Mouse (Mus musculus): Measurements from ENCODE around the gene Gm20388. TPM values are rescaled to one million over a fixed set of nuclear protein-coding genes. Genes with fewer than 3 reads are reported as not detected.

The Gm20388 gene
- polyA plus RNA-seq, 1 experiment from 2014 or later = 2.5 TPM

DNA sequence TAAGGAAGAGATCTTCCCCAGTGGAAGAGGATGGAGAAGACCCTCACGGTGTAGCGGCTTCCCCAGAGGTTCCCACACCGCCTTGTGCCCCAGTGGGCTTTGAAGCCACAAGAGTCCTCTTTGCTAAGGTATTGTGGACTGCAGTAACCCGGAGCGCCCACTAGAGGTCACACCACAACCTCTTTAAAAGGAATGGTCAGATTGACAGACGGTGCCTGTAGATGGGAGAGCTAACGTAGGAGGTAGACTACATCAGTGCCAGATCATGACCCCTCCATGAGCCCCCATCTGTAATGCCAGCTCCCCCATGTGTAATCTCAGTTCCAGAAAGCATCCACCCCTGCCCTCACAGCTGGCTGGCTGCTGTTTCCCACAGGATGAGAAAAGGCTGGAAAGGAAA is 1636.5 kb downstream of the Gm20388 start:
- peaks cover 12% of the 10 kb centered on the region; the same call in 1 of the 2 replicates for H3K27me3 ChIP-seq (ENCODE audit: low read depth, poor library complexity, severe bottlenecking)
- H3K4me1 ChIP-seq = no peaks in the 10 kb centered on the region; the same call in 1 of the 2 replicates
- H3K9me3 ChIP-seq (replicated peaks) = no peaks in the 10 kb centered on the region
- peak; percentile 78 for DNase-seq (ENCODE audit: low spot score)
- no peak overlapping the region for H3K4me3 ChIP-seq
- H3K36me3 ChIP-seq = peaks cover 29% of the 10 kb centered on the region
- no peak overlapping the region for H3K27ac ChIP-seq
- 14% methylated on average over 7 of the region's 7 CpGs for WGBS

DNA sequence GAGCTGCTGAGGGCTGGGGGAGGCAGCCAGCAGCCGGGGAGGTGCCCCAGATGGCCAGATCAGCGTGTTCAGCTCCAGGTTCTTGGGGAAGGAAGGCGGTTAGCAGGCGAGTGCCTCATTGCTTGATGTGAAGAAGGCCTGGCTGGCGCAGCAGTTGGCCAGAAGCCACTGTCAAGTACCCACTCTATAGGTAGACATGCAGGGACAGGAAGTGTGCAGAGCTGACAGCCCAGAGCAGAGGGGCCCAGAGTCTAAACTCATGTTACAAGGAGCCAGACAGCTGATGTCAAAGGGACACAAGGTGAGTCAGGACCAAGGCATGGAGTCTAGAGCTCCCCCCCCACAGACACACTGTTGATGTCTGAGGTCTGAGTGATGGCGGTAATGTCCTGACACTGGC is 1639.4 kb downstream of the Gm20388 start:
- Histone ChIP-seq H3K27ac (no peak overlapping the region), H3K36me3 (peaks cover 58% of the 10 kb centered on the region), H3K4me3 (no peak overlapping the region), H3K4me1 (no peaks in the 10 kb centered on the region; the same call in 1 of the 2 replicates), H3K9me3 (replicated peaks) (no peaks in the 10 kb centered on the region), H3K27me3 (ENCODE audit: low read depth, poor library complexity, severe bottlenecking) (peaks cover 2% of the 10 kb centered on the region; the same call in 1 of the 2 replicates)
- WGBS = 93% methylated on average over 6 of the region's 6 CpGs
- DNase-seq (ENCODE audit: low spot score) = no peak

DNA sequence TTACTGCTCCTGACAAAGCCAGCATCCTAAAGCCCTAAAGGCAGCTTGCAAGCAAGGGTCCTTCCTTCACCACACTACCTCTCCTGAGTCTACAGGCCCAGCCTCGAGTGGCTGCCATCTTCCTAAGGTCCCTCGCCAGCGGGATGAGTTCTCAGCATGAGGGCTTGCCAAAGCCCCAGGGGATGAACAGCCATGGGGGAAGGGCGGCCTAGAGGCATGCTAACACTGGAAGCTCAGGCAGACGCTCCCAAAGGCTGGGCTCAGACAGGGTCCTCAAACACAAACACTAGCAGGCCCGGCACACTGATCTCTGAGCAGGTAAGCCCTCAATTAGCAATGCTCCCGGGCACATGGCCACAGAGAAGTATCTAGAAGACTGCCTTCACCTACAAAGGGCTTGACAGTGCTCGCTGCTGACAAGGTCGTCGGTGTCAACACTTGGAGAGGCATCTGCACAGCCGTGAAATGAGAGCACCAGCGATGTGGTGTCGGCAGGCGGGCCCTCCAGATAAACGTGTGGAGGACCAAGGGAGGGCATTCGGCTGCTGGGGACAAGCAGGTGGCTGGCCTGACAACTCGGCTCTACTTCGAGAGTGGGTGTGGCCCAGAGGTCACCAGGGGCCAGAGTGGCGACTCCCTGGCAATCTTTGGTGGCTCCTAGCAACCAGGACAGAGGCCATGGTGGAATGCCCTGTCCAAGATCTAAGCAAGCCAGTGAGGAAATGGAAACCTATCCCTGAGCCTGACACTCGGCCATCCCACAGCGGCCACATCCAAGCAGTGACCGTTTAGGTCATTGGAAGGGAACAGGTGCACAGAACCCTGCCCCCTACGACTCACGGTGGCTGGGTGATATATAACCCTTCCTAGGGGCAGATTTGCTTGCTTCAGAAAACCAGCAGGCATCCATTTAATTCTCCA is 1640.7 kb downstream of the Gm20388 start:
- Histone ChIP-seq H3K4me3 (no peak overlapping the region), H3K27me3 (ENCODE audit: low read depth, poor library complexity, severe bottlenecking) (no peaks in the 10 kb centered on the region), H3K36me3 (peaks cover 67% of the 10 kb centered on the region), H3K9me3 (replicated peaks) (no peaks in the 10 kb centered on the region), H3K27ac (no peak overlapping the region), H3K4me1 (no peaks in the 10 kb centered on the region; the same call in 1 of the 2 replicates)
- 78% methylated on average over 24 of the region's 24 CpGs for WGBS
- no peak for DNase-seq (ENCODE audit: low spot score)

DNA sequence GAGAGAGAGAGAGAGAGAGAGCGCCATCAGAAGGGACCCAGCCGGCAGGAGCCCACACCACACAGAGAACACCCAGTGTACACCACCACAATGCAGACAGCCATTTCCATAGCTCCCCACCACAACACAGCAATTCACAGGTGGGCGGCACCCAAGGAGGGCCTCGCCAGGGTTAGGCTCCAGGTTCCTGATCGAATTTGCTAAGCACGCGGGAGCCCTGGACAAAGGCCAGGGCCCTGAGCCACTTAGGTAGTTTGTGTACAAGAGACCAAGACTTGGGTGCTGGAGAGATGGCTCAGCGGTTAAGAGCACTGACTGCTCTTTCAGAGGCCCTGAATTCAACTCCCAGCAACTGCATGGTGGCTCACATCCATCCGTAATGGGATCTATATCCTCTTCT is 1641.9 kb downstream of the Gm20388 start:
- Histone ChIP-seq H3K27me3 (ENCODE audit: low read depth, poor library complexity, severe bottlenecking) (no peaks in the 10 kb centered on the region), H3K9me3 (replicated peaks) (no peaks in the 10 kb centered on the region), H3K4me1 (no peaks in the 10 kb centered on the region; the same call in 1 of the 2 replicates), H3K36me3 (peaks cover 73% of the 10 kb centered on the region), H3K4me3 (no peak overlapping the region), H3K27ac (no peak overlapping the region)
- WGBS = 94% methylated on average over 7 of the region's 9 CpGs
- DNase-seq (ENCODE audit: low spot score) = no peak

DNA sequence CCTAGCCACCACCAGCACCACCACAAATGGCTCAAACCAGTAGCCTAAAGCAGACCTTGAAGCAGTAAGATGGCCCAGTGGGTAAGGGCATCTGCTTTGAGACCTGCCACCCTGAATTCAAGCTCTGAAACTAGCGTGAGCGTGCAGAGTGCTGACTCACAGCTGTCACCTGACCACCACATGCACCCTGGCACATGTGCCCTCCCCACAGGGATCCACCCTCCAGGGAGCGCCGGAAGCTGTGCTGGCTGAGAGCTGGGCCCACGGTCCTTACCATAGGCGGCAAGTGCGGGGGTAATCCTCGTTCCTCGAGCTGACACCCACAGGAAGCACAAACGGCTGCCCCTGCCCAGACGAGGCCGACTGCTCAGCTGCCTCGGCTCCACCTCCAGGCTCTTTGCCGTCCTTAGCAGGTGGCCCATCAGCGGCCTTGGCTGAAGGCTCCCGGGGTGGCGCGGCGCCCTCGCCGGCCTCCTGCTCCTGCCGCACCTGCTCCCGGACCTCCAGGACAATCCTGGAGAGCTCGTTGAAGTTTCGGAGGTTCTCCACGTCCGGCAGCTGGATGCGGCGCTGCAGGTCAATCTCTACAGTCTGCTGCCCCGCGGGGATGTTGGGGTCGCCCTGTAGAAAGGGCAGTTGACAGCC is 1643.3 kb downstream of the Gm20388 start:
- H3K27ac ChIP-seq = no peak overlapping the region
- no peak overlapping the region for H3K4me3 ChIP-seq
- H3K9me3 ChIP-seq (replicated peaks) = no peaks in the 10 kb centered on the region
- no peak for DNase-seq (ENCODE audit: low spot score)
- peaks cover 87% of the 10 kb centered on the region for H3K36me3 ChIP-seq
- 95% methylated on average over 32 of the region's 32 CpGs for WGBS
- H3K4me1 ChIP-seq = no peaks in the 10 kb centered on the region; the same call in 1 of the 2 replicates
- H3K27me3 ChIP-seq (ENCODE audit: low read depth, poor library complexity, severe bottlenecking) = no peaks in the 10 kb centered on the region

DNA sequence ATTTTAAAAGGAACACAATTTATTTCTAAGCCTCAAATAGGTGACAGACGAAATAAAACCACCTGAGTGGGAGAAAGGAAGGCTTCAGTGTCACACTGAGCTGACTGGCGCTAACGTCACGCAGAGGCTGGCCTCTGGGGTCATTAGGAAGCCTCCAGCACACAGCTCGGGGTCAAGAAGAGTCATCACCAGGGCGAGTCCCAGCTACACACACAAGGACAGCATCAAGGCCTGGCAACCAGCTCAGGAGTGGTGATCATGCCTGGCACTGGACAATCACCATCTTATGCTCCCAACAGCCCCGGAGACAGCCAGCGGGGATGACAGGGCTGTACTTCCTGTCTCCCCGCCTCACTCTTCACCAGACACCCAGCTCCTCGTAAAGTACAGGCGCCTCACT is 1647.1 kb downstream of the Gm20388 start:
- Histone ChIP-seq H3K27me3 (ENCODE audit: low read depth, poor library complexity, severe bottlenecking) (no peaks in the 10 kb centered on the region), H3K9me3 (replicated peaks) (no peaks in the 10 kb centered on the region), H3K36me3 (peaks cover 75% of the 10 kb centered on the region), H3K4me1 (no peaks in the 10 kb centered on the region), H3K4me3 (no peak overlapping the region), H3K27ac (no peak overlapping the region)
- 81% methylated on average over 11 of the region's 11 CpGs for WGBS
- DNase-seq (ENCODE audit: low spot score) = no peak

DNA sequence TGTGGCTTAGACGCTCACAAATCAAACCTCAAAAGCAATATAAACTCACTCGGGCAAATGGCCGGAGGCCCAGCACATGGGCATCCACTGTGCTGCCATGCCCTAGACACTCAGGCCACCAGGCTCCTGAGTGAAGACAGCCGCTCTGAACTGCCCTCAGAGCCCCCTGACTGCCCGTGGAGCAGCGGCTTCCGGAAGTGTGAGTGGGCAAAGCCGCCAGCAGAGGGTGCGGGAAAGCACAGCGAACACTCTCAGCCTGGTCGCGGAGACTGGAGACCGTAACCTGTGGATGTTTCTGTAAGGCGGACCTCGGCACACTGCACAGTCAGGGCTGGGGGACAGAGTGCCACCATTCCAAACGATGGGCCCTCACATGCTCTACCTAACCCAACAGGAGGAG is 1647.9 kb downstream of the Gm20388 start:
- Histone ChIP-seq H3K27me3 (ENCODE audit: low read depth, poor library complexity, severe bottlenecking) (no peaks in the 10 kb centered on the region), H3K36me3 (peaks cover 72% of the 10 kb centered on the region), H3K4me3 (no peak overlapping the region), H3K4me1 (no peaks in the 10 kb centered on the region), H3K27ac (no peak overlapping the region), H3K9me3 (replicated peaks) (no peaks in the 10 kb centered on the region)
- 87% methylated on average over 16 of the region's 16 CpGs for WGBS
- DNase-seq (ENCODE audit: low spot score) = no peak

DNA sequence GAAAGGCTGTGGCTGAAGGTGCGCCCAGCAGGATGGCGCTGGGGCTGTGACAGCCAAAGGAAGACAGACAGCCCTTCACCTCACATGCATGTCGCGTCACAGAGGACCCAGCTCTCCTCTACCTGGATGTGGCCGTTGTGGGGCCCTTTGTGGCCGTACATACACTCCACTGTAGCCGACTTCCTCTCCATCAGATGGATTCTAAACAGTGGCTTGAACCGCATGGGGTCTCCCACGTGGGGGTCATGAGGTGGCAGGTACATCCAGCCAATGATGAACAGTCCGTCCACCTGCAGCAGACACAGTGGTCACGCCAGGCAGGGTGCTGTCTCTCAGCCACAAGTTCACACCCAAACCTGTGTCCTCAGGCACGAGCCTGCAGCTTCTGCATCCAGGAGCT is 1649.2 kb downstream of the Gm20388 start:
- Histone ChIP-seq H3K36me3 (peaks cover 66% of the 10 kb centered on the region), H3K9me3 (replicated peaks) (no peaks in the 10 kb centered on the region), H3K27ac (no peak overlapping the region), H3K27me3 (ENCODE audit: low read depth, poor library complexity, severe bottlenecking) (no peaks in the 10 kb centered on the region), H3K4me3 (no peak overlapping the region), H3K4me1 (no peaks in the 10 kb centered on the region)
- 93% methylated on average over 12 of the region's 12 CpGs for WGBS
- no peak for DNase-seq (ENCODE audit: low spot score)

DNA sequence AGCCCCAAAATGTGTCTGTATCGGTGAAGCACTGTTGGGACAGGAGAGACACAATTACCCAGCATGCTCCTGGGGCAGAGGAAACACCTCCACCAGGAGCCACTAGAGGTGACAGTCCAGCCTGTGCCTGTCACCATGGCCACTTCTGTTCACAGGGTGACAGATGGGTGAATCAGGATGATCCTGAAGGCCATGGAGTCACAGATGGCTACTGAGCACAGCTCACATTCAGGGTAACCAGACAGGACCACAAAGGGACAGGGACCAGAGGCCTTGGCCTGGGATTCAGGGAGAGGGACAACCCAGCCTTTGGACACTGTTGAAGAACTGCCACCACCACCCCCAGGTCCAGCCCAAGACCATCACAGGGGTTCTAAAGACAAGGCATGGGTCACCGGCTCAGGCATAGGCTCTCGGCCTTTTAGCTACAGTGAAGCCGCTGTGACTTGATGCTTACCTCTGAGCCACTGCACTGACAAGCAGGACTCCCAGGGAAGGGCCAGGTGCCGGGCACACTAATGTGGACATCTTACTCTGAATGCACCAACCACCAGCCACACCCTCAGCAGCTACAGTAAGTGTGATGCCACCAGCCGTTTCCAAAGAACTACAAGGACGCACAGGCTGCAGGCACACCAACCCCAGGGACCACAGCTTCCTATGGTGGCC is 1649.9 kb downstream of the Gm20388 start:
- 93% methylated on average over 7 of the region's 7 CpGs for WGBS
- H3K4me3 ChIP-seq = no peak overlapping the region
- no peaks in the 10 kb centered on the region for H3K9me3 ChIP-seq (replicated peaks)
- no peaks in the 10 kb centered on the region for H3K27me3 ChIP-seq (ENCODE audit: low read depth, poor library complexity, severe bottlenecking)
- H3K4me1 ChIP-seq = peaks cover 6% of the 10 kb centered on the region; the same call in 1 of the 2 replicates
- no peak for DNase-seq (ENCODE audit: low spot score)
- H3K36me3 ChIP-seq = peaks cover 66% of the 10 kb centered on the region
- H3K27ac ChIP-seq = no peak overlapping the region

DNA sequence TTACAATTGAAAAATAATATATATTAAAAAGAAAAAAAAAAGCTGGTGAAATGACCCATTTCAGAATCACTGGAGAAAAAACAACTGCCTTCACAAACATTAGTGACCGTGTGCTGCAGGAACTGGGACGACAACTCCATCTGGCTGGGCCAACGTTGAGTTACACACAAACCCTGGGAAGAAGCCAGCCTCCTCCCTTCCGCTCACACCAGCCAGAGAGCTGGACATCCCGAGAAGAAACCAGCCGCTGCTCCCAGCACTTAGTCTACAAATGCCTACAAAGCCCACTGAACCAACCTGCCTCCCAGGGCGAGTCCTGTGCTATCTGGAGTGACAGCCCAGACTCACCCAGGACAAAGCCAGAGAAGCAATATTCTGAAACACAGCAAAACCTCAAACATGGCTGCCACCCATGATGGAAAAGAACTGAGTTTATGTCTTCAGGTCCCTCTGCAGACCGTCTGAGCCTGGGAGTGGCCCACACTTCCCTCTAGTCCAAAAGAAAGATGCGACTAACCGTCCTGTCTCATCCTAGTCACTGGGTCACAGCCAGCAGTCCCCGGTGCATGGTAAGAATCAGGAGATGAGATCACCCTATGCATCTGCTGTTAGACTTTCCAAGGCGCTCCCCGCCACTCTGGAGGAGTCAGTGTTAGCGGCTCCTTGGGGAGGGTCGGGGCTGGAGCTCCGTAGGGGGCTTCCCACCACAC is 1651.2 kb downstream of the Gm20388 start:
- Histone ChIP-seq H3K4me3 (no peak overlapping the region), H3K27me3 (ENCODE audit: low read depth, poor library complexity, severe bottlenecking) (no peaks in the 10 kb centered on the region), H3K9me3 (replicated peaks) (no peaks in the 10 kb centered on the region), H3K4me1 (peaks cover 6% of the 10 kb centered on the region; the same call in 1 of the 2 replicates), H3K36me3 (peaks cover 64% of the 10 kb centered on the region), H3K27ac (no peak overlapping the region)
- no peak for DNase-seq (ENCODE audit: low spot score)
- 91% methylated on average over 16 of the region's 16 CpGs for WGBS

DNA sequence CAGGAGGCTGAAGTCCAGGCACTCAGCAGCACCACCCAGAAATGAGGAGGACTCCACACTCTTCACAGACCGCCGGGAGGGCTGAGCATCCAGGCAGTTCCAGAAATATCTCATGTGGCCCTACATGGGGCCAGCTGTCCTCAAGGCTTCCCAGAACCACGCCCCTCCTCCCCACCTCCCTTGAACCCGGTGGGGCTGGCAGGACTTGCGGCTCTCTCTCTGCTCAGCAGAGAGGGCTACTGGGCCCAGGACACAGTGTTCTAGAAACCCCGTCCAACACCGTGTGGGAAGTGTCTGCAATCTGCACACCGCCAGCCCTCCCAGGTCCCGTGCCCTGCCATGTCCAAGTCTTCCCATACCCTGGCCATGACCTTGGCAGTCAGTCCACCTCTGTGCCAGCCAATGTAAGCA is 1652.3 kb downstream of the Gm20388 start:
- H3K27ac ChIP-seq = no peak overlapping the region
- no peak overlapping the region for H3K4me3 ChIP-seq
- no peak for DNase-seq (ENCODE audit: low spot score)
- WGBS = 87% methylated on average over 9 of the region's 9 CpGs
- no peaks in the 10 kb centered on the region for H3K27me3 ChIP-seq (ENCODE audit: low read depth, poor library complexity, severe bottlenecking)
- no peaks in the 10 kb centered on the region for H3K9me3 ChIP-seq (replicated peaks)
- H3K4me1 ChIP-seq = peaks cover 10% of the 10 kb centered on the region; the same call in 1 of the 2 replicates
- peaks cover 59% of the 10 kb centered on the region for H3K36me3 ChIP-seq

DNA sequence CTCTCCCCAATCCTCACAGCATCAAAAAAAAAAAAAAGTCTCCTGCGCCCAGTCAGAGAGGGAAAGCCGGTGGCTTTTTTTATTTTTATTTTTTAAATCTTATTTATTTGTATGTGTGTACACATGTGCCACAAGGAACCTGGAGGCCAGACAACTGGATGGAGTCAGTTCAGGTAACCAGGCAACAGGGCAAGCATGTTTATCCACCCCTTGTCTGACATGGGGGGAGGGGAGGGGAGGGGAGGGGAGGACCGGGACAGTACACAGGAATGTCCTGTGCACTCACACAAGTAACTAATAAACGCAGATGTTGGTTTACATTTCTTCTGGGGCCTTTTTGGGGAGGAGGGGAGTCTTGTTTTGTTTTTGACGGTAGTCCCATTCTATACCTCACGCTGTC is 1653.1 kb downstream of the Gm20388 start:
- no peaks in the 10 kb centered on the region for H3K9me3 ChIP-seq (replicated peaks)
- H3K27ac ChIP-seq = no peak overlapping the region
- no peak for DNase-seq (ENCODE audit: low spot score)
- WGBS = 86% methylated on average over 6 of the region's 6 CpGs
- H3K36me3 ChIP-seq = peaks cover 51% of the 10 kb centered on the region
- no peaks in the 10 kb centered on the region for H3K27me3 ChIP-seq (ENCODE audit: low read depth, poor library complexity, severe bottlenecking)
- H3K4me3 ChIP-seq = no peak overlapping the region
- peaks cover 18% of the 10 kb centered on the region; the same call in 1 of the 2 replicates for H3K4me1 ChIP-seq
